Mouse (Mus musculus) granulocyte monocyte progenitor cell, adult 5-6 weeks (primary cell): ENCODE measurements around the gene Kirrel2. TPM values are rescaled to one million over a fixed set of nuclear protein-coding genes. Genes with fewer than 3 reads are reported as not detected.

Source experiments
- ATAC-seq: replicated peaks from 2 replicates; pipeline ENCODE4 v1.8.0; 2016; ENCODE audit warnings: mild to moderate bottlenecking, moderate TSS enrichment, inconsistent platforms; ENCODE audit not compliant: poor library complexity, severe bottlenecking
- total RNA-seq, 2 experiments: library from RNA; stranded (forward) in 1 of 2; stranded (reverse) in 1 of 2; fragments of 200-712, 200-1000 nt in 1 of 2; fragments of >200 nt in 1 of 2; fragmentation: Nextera tagmentation in 1 of 2; gene quantifications; 2 replicates each; pipeline ENCODE4 v1.2.3; 2014 to 2017

Gene Kirrel2
- total RNA-seq, 2 experiments from 2014 or later, result not detected

GRCm38 (mm10) chr7:30419561-30420499 is 37.7 kb downstream of the Kirrel2 start, which contains the start of gene Hcst:
Gene Hcst, minus strand, starts transcription at chr7:30419854.
- peak; percentile 41 for ATAC-seq

DNA sequence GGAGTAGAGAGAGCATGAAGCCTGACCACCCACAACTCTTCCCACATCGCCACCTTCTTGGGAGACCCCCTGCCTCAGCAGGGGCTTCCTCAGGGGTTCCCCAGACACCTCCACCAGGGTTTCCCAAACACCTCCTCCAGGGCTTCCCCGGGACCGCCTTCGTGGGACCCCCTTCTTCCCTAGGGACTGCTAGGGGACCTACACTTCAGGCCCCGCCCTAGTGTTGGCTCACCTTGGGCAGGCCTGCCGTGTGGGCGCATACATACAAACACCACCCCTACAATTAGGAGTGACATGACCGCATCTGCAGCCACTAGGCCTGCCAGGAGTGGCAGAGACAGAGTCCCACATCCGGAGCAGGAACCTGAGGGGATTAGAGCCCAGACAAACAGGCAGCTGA is 39.6 kb downstream of the Kirrel2 start:
- ATAC-seq, result peak; percentile 28

DNA sequence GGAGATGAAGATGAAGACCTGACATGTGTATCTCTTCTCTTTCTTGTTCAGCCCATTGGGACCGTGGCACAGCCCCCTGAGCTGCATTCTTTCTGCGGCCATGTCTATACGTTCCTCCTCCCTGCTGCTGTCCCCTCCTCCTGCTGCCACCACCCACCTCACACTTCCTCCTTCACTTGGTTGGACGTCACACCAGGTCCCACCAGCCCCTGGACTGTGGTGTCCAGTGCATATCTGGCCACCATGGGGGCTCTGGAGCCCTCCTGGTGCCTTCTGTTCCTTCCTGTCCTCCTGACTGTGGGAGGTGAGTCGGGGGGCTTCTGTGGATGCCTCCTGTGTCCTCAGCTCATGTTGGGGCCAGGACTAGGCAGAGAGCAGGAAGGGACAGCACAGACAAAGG is 43.9 kb downstream of the Kirrel2 start, which contains the start of gene Tyrobp:
Gene Tyrobp, plus strand, starts transcription at position 165 of the 400 bp plus-strand sequence.
- ATAC-seq, result peak; percentile 54

GRCm38 (mm10) chr7:30412735-30413147 is 44.7 kb downstream of the Kirrel2 start:
- peak; percentile 75 for ATAC-seq

- ATAC-seq, result peak; percentile 49
These were observed 46.5 kb downstream of the Kirrel2 start for GRCm38 (mm10) chr7:30411023-30411422.

DNA sequence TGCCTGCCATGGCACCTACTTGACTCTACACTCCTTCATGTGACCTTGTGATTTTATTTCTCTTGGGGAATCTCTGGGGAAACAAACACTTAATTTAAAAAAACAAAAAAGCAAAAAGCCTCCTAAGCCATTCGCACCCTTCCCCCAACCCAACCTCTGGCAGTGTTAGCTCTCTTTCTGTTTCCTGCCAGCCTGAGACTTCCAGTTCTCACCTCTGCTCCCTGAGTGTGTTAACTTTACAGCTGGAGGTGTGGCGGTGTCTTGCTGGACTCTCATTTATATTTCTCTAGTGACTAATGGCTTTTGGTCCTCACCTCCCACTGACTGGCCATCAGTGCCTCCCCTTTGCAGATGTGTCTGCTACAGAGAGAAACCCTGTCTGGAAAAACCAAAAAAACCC is 47.7 kb downstream of the Kirrel2 start:
- no peak for ATAC-seq

- ATAC-seq, result no peak
These were observed 48.9 kb downstream of the Kirrel2 start for GRCm38 (mm10) chr7:30408639-30409038.

GRCm38 (mm10) chr7:30402343-30402742 is 55.1 kb downstream of the Kirrel2 start:
- no peak for ATAC-seq

DNA sequence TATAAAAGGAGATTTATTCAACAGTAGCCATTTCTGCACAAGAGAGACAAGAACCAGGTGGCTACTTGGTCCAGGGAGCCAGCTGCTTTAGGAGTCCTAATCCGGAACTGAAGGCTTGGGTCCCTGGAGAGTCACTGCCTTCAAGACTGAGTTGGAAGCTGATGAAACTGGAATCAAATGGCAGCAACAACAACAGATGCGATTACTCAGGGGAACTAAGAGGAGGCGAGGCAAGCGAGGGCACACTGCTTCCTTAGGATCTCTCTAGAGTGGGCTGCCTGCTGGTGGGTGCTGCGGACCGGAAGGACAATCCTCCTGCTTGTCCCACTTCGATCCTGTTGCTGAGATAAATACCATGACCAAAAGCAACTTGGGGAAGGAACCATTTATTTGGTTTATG is 57.8 kb downstream of the Kirrel2 start:
- ATAC-seq, result no peak

Other genes starting within 250 kb of the Kirrel2 start
Only the 30 nearest of the 34 such genes appear.
- not detected in 2 replicates for gene Thap8, start 177.6 kb downstream of the Kirrel2 start, total RNA-seq (2014; fragmentation: Nextera tagmentation)
- 0.57 TPM in 1 of 2 replicates, not detected in the other for gene Thap8, start 177.6 kb downstream of the Kirrel2 start, total RNA-seq (2017)
- 21.6 and 29.4 TPM in 2 replicates for gene Wdr62, start 177.3 kb downstream of the Kirrel2 start, total RNA-seq (2014; fragmentation: Nextera tagmentation)
- gene Wdr62, start 177.3 kb downstream of the Kirrel2 start, total RNA-seq (2017), result 4.0 and 5.8 TPM in 2 replicates
- gene Clip3, start 166.0 kb downstream of the Kirrel2 start, total RNA-seq (2014; fragmentation: Nextera tagmentation), result not detected in 2 replicates
- gene Clip3, start 166.0 kb downstream of the Kirrel2 start, total RNA-seq (2017), result not detected in 2 replicates
- gene Alkbh6, start 149.0 kb downstream of the Kirrel2 start, total RNA-seq (2014; fragmentation: Nextera tagmentation), result 32.6 and 33.3 TPM in 2 replicates
- gene Alkbh6, start 149.0 kb downstream of the Kirrel2 start, total RNA-seq (2017), result 30.1 and 35.5 TPM in 2 replicates
- gene Syne4, start 142.9 kb downstream of the Kirrel2 start, total RNA-seq (2014; fragmentation: Nextera tagmentation), result 6.3 and 8.7 TPM in 2 replicates
- 0.99 TPM in 1 of 2 replicates, not detected in the other for gene Syne4, start 142.9 kb downstream of the Kirrel2 start, total RNA-seq (2017)
- gene E130208F15Rik, start 135.9 kb downstream of the Kirrel2 start, total RNA-seq (2014; fragmentation: Nextera tagmentation), result 0.60 TPM in 1 of 2 replicates, not detected in the other
- 1.6 and 2.5 TPM in 2 replicates for gene E130208F15Rik, start 135.9 kb downstream of the Kirrel2 start, total RNA-seq (2017)
- gene Sdhaf1, start 133.8 kb downstream of the Kirrel2 start, total RNA-seq (2014; fragmentation: Nextera tagmentation), result 10.5 and 11.8 TPM in 2 replicates
- gene Sdhaf1, start 133.8 kb downstream of the Kirrel2 start, total RNA-seq (2017), result 7.8 and 12.9 TPM in 2 replicates
- gene Lrfn3, start 94.9 kb downstream of the Kirrel2 start, total RNA-seq (2014; fragmentation: Nextera tagmentation), result not detected in 2 replicates
- gene Lrfn3, start 94.9 kb downstream of the Kirrel2 start, total RNA-seq (2017), result not detected in 2 replicates
- gene Tyrobp, start 43.9 kb downstream of the Kirrel2 start, total RNA-seq (2014; fragmentation: Nextera tagmentation), result 665 and 703 TPM in 2 replicates
- gene Tyrobp, start 43.9 kb downstream of the Kirrel2 start, total RNA-seq (2017), result 270 and 287 TPM in 2 replicates
- gene Hcst, start 37.8 kb downstream of the Kirrel2 start, total RNA-seq (2014; fragmentation: Nextera tagmentation), result 64.6 and 70.7 TPM in 2 replicates
- 9.0 and 31.6 TPM in 2 replicates for gene Hcst, start 37.8 kb downstream of the Kirrel2 start, total RNA-seq (2017)
- 16.0 and 16.3 TPM in 2 replicates for gene Nfkbid, start 36.0 kb downstream of the Kirrel2 start, total RNA-seq (2014; fragmentation: Nextera tagmentation)
- gene Nfkbid, start 36.0 kb downstream of the Kirrel2 start, total RNA-seq (2017), result 6.8 and 15.1 TPM in 2 replicates
- not detected in 2 replicates for gene Aplp1, start 12.2 kb downstream of the Kirrel2 start, total RNA-seq (2014; fragmentation: Nextera tagmentation)
- gene Aplp1, start 12.2 kb downstream of the Kirrel2 start, total RNA-seq (2017), result not detected in 2 replicates
- gene Nphs1, start 625 bp upstream of the Kirrel2 start, total RNA-seq (2014; fragmentation: Nextera tagmentation), result not detected in 2 replicates
- gene Nphs1, start 625 bp upstream of the Kirrel2 start, total RNA-seq (2017), result 0.56 and 0.57 TPM in 2 replicates
- 2.2 TPM in 1 of 2 replicates, not detected in the other for gene Prodh2, start 35.9 kb upstream of the Kirrel2 start, total RNA-seq (2014; fragmentation: Nextera tagmentation)
- not detected in 2 replicates for gene Prodh2, start 35.9 kb upstream of the Kirrel2 start, total RNA-seq (2017)
- gene Arhgap33, start 77.4 kb upstream of the Kirrel2 start, total RNA-seq (2014; fragmentation: Nextera tagmentation), result 7.0 and 8.6 TPM in 2 replicates
- gene Arhgap33, start 77.4 kb upstream of the Kirrel2 start, total RNA-seq (2017), result 3.7 and 3.8 TPM in 2 replicates
- 3.8 and 14.9 TPM in 2 replicates for gene Hspb6, start 94.5 kb upstream of the Kirrel2 start, total RNA-seq (2014; fragmentation: Nextera tagmentation)
- 3.6 and 3.9 TPM in 2 replicates for gene Hspb6, start 94.5 kb upstream of the Kirrel2 start, total RNA-seq (2017)
- 7.3 and 15.8 TPM in 2 replicates for gene Proser3, start 94.6 kb upstream of the Kirrel2 start, total RNA-seq (2014; fragmentation: Nextera tagmentation)
- gene Proser3, start 94.6 kb upstream of the Kirrel2 start, total RNA-seq (2017), result 2.8 and 9.2 TPM in 2 replicates
- 45.4 and 96.9 TPM in 2 replicates for gene Lin37, start 102.1 kb upstream of the Kirrel2 start, total RNA-seq (2014; fragmentation: Nextera tagmentation)
- gene Lin37, start 102.1 kb upstream of the Kirrel2 start, total RNA-seq (2017), result 23.5 and 25.3 TPM in 2 replicates
- 26.3 and 38.5 TPM in 2 replicates for gene U2af1l4, start 105.6 kb upstream of the Kirrel2 start, total RNA-seq (2014; fragmentation: Nextera tagmentation)
- gene U2af1l4, start 105.6 kb upstream of the Kirrel2 start, total RNA-seq (2017), result 58.6 and 87.2 TPM in 2 replicates
- gene Gm49396, start 105.7 kb upstream of the Kirrel2 start, total RNA-seq (2014; fragmentation: Nextera tagmentation), result 5.2 and 12.5 TPM in 2 replicates
- gene Gm49396, start 105.7 kb upstream of the Kirrel2 start, total RNA-seq (2017), result 5.1 and 6.3 TPM in 2 replicates
- gene Psenen, start 105.9 kb upstream of the Kirrel2 start, total RNA-seq (2014; fragmentation: Nextera tagmentation), result 218 and 221 TPM in 2 replicates
- 156 and 184 TPM in 2 replicates for gene Psenen, start 105.9 kb upstream of the Kirrel2 start, total RNA-seq (2017)
- gene Igflr1, start 107.7 kb upstream of the Kirrel2 start, total RNA-seq (2014; fragmentation: Nextera tagmentation), result 4.9 and 10.6 TPM in 2 replicates
- 0.34 TPM in 1 of 2 replicates, not detected in the other for gene Igflr1, start 107.7 kb upstream of the Kirrel2 start, total RNA-seq (2017)
- gene Kmt2b, start 131.0 kb upstream of the Kirrel2 start, total RNA-seq (2014; fragmentation: Nextera tagmentation), result 48.1 and 64.3 TPM in 2 replicates
- gene Kmt2b, start 131.0 kb upstream of the Kirrel2 start, total RNA-seq (2017), result 5.9 and 9.5 TPM in 2 replicates
- not detected in 2 replicates for gene Zbtb32, start 141.2 kb upstream of the Kirrel2 start, total RNA-seq (2014; fragmentation: Nextera tagmentation)
- gene Zbtb32, start 141.2 kb upstream of the Kirrel2 start, total RNA-seq (2017), result not detected in 2 replicates
- 3.4 TPM in 1 of 2 replicates, not detected in the other for gene Upk1a, start 155.2 kb upstream of the Kirrel2 start, total RNA-seq (2014; fragmentation: Nextera tagmentation)
- gene Upk1a, start 155.2 kb upstream of the Kirrel2 start, total RNA-seq (2017), result not detected in 2 replicates
- gene Cox6b1, start 168.5 kb upstream of the Kirrel2 start, total RNA-seq (2014; fragmentation: Nextera tagmentation), result 436 and 560 TPM in 2 replicates
- gene Cox6b1, start 168.5 kb upstream of the Kirrel2 start, total RNA-seq (2017), result 470 and 484 TPM in 2 replicates
- not detected in 2 replicates for gene Etv2, start 178.2 kb upstream of the Kirrel2 start, total RNA-seq (2014; fragmentation: Nextera tagmentation)
- gene Etv2, start 178.2 kb upstream of the Kirrel2 start, total RNA-seq (2017), result not detected in 2 replicates
- 45.7 and 57.1 TPM in 2 replicates for gene Rbm42, start 192.6 kb upstream of the Kirrel2 start, total RNA-seq (2014; fragmentation: Nextera tagmentation)
- 38.3 and 48.0 TPM in 2 replicates for gene Rbm42, start 192.6 kb upstream of the Kirrel2 start, total RNA-seq (2017)
- gene Haus5, start 207.3 kb upstream of the Kirrel2 start, total RNA-seq (2014; fragmentation: Nextera tagmentation), result 39.1 and 43.7 TPM in 2 replicates
- 18.4 and 33.2 TPM in 2 replicates for gene Haus5, start 207.3 kb upstream of the Kirrel2 start, total RNA-seq (2017)
- gene Pmis2, start 213.9 kb upstream of the Kirrel2 start, total RNA-seq (2014; fragmentation: Nextera tagmentation), result not detected in 2 replicates
- not detected in 2 replicates for gene Pmis2, start 213.9 kb upstream of the Kirrel2 start, total RNA-seq (2017)